9 mouse cellular contexts compared by ENCODE assay signal in the genomic region with DNA sequence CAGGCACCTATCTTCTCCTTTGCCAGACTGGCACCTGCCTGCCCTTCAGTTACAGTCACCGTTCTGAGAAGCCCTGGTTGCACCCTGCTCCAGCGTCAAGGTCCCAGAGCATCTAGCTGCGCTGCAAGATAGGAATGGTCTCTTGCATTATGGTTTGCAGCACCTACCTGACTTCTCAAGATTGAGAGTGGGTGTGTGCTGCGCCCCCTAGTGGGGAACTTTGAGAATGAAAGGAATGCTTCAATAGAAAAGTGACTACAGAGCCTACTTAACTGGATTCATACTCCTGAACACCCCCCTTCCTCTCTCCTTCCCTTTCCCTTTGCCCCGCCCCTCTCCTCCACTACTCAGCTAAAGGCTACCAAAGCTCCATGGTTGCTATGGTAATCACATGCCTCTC. TPM values are rescaled to one million over a fixed set of nuclear protein-coding genes. Genes with fewer than 3 reads are reported as not detected.
DNase-seq lines count a peak whose midpoint lies in the region; ATAC-seq lines count a peak whose summit lies in the region.
"Had no signal": no experiment of that assay in that cellular context is flagged by ENCODE, and none has a peak within 500 bp of the region (broad histone marks: within the 10 kb centered on the region; RNA-seq: fewer than 3 reads in every experiment).

No protein-coding gene starts in this region.

- no peak for ATAC-seq in CD4-positive, CD25-positive, alpha-beta regulatory T cell, adult 4 months

- peak; percentile 77 for DNase-seq in CD4-positive, CD25-positive, alpha-beta regulatory T cell, adult 2 months (ENCODE audit: low read depth, low spot score)
- peak; percentile 7 for DNase-seq in ovary, adult 18-20 months (ENCODE audit: low spot score)
- DNase-seq in ovary, postnatal 10 days (ENCODE audit: low spot score), result no peak
- DNase-seq in cerebellum, postnatal 36 days, result peak; percentile 38 to 41
- peak; percentile 71 for DNase-seq in heart, postnatal 4 days
- DNase-seq in lung, adult 18-20 months, result peak; percentile 18 to 31
- DNase-seq in spleen, adult 12 weeks (ENCODE audit: low spot score), result peak; percentile 12

RNA-seq across cellular contexts. Expression of gene Slc22a3, which starts 24.6 kb away (rescaled TPM):
- not detected for polyA plus RNA-seq in CD4-positive, CD25-positive, alpha-beta regulatory T cell, adult 4 months (2017; shearing (Covaris generic))
- total RNA-seq in heart, postnatal 4 days (2021), result 1 to 10 TPM in 1 of 2 experiments, under 1 TPM in 1; 0.86 to 1.2 TPM
- polyA plus RNA-seq: C2C12 had no signal

RNA-seq across cellular contexts. Expression of gene Slc22a2, which starts 51.8 kb away (rescaled TPM):
- polyA plus RNA-seq in CD4-positive, CD25-positive, alpha-beta regulatory T cell, adult 4 months (2017; shearing (Covaris generic)), result 1 to 10 TPM; 6.0 to 7.5 TPM
- not detected for total RNA-seq in heart, postnatal 4 days (2021)
- polyA plus RNA-seq: C2C12 had no signal
